Mouse (Mus musculus) cerebellum, adult 2 months (tissue): ENCODE data around the gene Srm.

ENCODE experiments used
- CTCF ChIP-seq: fragments of 200-500 bp; IDR thresholded peaks from 2 replicates; pipeline ENCODE4 v1.5.1; 2011; ENCODE audit warnings: low read depth, mild to moderate bottlenecking, control low read depth, low read length, moderate library complexity, borderline replicate concordance; ENCODE audit not compliant: insufficient read depth
- POLR2A ChIP-seq: fragments of 200-500 bp; IDR thresholded peaks from 2 replicates; pipeline ENCODE4 v1.6.1; 2011; ENCODE audit warnings: low read length, control low read depth, borderline replicate concordance; ENCODE audit not compliant: insufficient read depth

GRCm38 (mm10) chr4:148610631-148611364 is 19.5 kb downstream of the Srm start:
- TF ChIP-seq CTCF (no peak), POLR2A (no peak)
